Mouse (Mus musculus) thymus, postnatal 14 days (tissue): Measurements from ENCODE around the gene Appl1.

ENCODE experiments used
- DNase-seq: peaks from one replicate; pipeline ENCODE4 v3.0.0; 2021

The Appl1 gene

GRCm38 (mm10) chr14:26971106-26971789 is at the start of gene Appl1:
Gene Appl1 (minus strand): TSS chr14:26971232.
- no peak for DNase-seq

GRCm38 (mm10) chr14:27019850-27020249 is 48.8 kb upstream of the Appl1 start:
- no peak for DNase-seq

- no peak for DNase-seq
Measured at GRCm38 (mm10) chr14:27017936-27018335, 46.9 kb upstream of the Appl1 start.

- DNase-seq, result no peak
Measured at GRCm38 (mm10) chr14:27013658-27014057, 42.6 kb upstream of the Appl1 start.

GRCm38 (mm10) chr14:27011561-27011960 is 40.5 kb upstream of the Appl1 start:
- DNase-seq, result no peak

- DNase-seq, result no peak
Measured at GRCm38 (mm10) chr14:27005937-27006336, 34.9 kb upstream of the Appl1 start.

GRCm38 (mm10) chr14:27004906-27005305 is 33.9 kb upstream of the Appl1 start:
- DNase-seq, result no peak

GRCm38 (mm10) chr14:27000386-27000785 is 29.4 kb upstream of the Appl1 start:
- no peak for DNase-seq

- no peak for DNase-seq
Measured at GRCm38 (mm10) chr14:26996257-26996656, 25.2 kb upstream of the Appl1 start.

- peak; percentile 84 for DNase-seq
Measured at GRCm38 (mm10) chr14:26994211-26994741, 23.2 kb upstream of the Appl1 start, which contains the start of gene Hesx1. Gene Hesx1 (plus strand): TSS chr14:26994416.

GRCm38 (mm10) chr14:26993427-26993826 is 22.4 kb upstream of the Appl1 start:
- DNase-seq, result no peak

GRCm38 (mm10) chr14:26991622-26992021 is 20.6 kb upstream of the Appl1 start:
- DNase-seq, result no peak

- DNase-seq, result peak; percentile 30
Measured at GRCm38 (mm10) chr14:26988694-26989093, 17.7 kb upstream of the Appl1 start.

- DNase-seq, result no peak
Measured at GRCm38 (mm10) chr14:26982150-26982530, 11.1 kb upstream of the Appl1 start.

- DNase-seq, result no peak
Measured at GRCm38 (mm10) chr14:26981494-26982149, 10.6 kb upstream of the Appl1 start.

GRCm38 (mm10) chr14:26981021-26981420 is 10.0 kb upstream of the Appl1 start:
- no peak for DNase-seq

- DNase-seq, result no peak
Measured at GRCm38 (mm10) chr14:26979808-26980207, 8.8 kb upstream of the Appl1 start.

GRCm38 (mm10) chr14:26977500-26977899 is 6.5 kb upstream of the Appl1 start:
- no peak for DNase-seq

GRCm38 (mm10) chr14:26976212-26976611 is 5.2 kb upstream of the Appl1 start:
- no peak for DNase-seq

- DNase-seq, result no peak
Measured at GRCm38 (mm10) chr14:26975490-26975889, 4.5 kb upstream of the Appl1 start.

GRCm38 (mm10) chr14:26973089-26973488 is 2.1 kb upstream of the Appl1 start:
- DNase-seq, result no peak

GRCm38 (mm10) chr14:26970439-26970932 is 546 bp downstream of the Appl1 start:
- peak; percentile 97 for DNase-seq

GRCm38 (mm10) chr14:26969856-26970407 is 1.1 kb downstream of the Appl1 start:
- peak; percentile 75 for DNase-seq

GRCm38 (mm10) chr14:26969164-26969563 is 1.9 kb downstream of the Appl1 start:
- no peak for DNase-seq
